Mouse (Mus musculus) cortical plate, adult 2 months (tissue): Measurements from ENCODE around the gene Ick.
"Not testable (repeated sequence)": the region's sequence is repeated elsewhere in the genome, so short reads cannot be mapped to it uniquely, and the experiment has no call there.

ENCODE experiments used
- CTCF ChIP-seq: fragments of 200-500 bp; IDR thresholded peaks from 2 replicates; pipeline ENCODE4 v1.5.1; 2011; ENCODE audit warnings: mild to moderate bottlenecking, control low read depth, low read length; ENCODE audit not compliant: insufficient read depth; ENCODE audit errors: extremely low read depth
- POLR2A ChIP-seq: fragments of 200-500 bp; IDR thresholded peaks from 2 replicates; pipeline ENCODE4 v1.6.1; 2011; ENCODE audit warnings: mild to moderate bottlenecking, low read length, control low read depth; ENCODE audit not compliant: insufficient read depth; ENCODE audit errors: extremely low read depth

DNA sequence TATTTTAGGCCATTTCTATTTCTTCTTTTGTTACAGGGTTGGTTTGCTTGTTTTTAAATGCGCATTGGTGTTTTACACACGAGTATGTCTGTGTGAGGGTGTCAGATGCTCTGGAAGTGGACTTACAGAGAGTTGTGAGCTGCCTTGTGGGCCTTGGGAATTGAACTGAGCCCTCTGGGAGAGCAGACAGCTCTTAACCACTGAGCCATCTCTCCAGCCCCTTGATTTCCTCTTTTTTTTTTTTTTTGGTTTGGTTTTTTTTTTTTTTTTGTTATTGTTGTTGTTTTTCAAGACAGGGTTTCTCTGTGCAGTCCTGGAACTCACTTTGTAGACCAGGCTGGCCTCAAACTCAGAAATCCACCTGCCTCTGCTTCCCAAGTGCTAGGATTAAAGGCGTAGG lies 35.7 kb upstream of the Ick start:
- not testable (repeated sequence) for TF ChIP-seq POLR2A, CTCF
